Mouse (Mus musculus): ENCODE data around the gene Gabrg2.

Gene Gabrg2

GRCm38 (mm10) chr11:42000190-42001098 is at the start of gene Gabrg2:
Gene Gabrg2 (minus strand): TSS chr11:42000857.
- no peak for DNase-seq

GRCm38 (mm10) chr11:42048201-42048600 is 47.5 kb upstream of the Gabrg2 start:
- DNase-seq = no peak

DNA sequence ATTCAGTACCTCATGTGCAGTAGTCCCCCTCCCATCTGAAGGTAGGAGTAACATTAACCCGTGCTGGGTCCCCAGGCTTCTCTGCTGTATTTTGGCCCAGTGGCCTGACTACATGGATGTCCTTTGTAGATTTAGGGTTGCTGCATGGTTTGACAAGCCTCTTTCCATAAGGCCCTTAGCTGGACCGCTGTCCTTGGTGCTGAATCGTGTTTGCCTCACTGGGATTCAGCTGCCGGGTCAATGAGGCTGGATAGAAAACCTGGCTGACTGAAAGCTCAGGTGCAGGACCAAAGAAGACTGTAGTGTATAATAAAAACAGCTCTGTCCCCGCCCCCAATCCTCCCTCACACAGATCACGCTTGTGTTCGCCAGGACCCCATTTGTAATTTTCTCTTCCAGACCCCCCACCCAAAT is 1.2 kb downstream of the Gabrg2 start:
- DNase-seq = peak; percentile 88

- no peak for DNase-seq
Observed at GRCm38 (mm10) chr11:41980152-41980551, 20.5 kb downstream of the Gabrg2 start.

GRCm38 (mm10) chr11:41968595-41968994 is 32.1 kb downstream of the Gabrg2 start:
- no peak for DNase-seq

- no peak for DNase-seq
Observed at GRCm38 (mm10) chr11:41962706-41963105, 38.0 kb downstream of the Gabrg2 start.

DNA sequence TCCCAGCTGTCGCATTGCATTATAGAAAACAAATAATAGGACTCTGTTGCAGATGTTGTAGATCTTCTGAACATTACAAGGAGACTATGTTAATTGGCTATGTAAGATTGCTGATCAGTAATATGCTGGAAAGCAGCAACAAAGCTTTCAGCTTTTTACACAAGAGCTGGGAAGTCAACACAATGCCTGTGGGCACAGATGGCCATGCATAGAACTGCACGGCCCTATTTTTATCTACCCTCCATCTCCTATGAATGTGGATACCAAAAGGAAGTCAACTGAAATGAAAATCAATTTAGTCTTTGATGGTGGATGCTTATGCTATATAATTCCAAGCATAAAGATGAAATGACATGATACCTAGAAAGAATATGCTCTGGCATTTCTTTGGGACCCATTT is 47.1 kb downstream of the Gabrg2 start:
- DNase-seq = no peak

GRCm38 (mm10) chr11:41951898-41952297 is 48.8 kb downstream of the Gabrg2 start:
- DNase-seq = no peak

- DNase-seq = no peak
Observed at GRCm38 (mm10) chr11:41945471-41945870, 55.2 kb downstream of the Gabrg2 start.

GRCm38 (mm10) chr11:41937979-41938378 is 62.7 kb downstream of the Gabrg2 start:
- no peak for DNase-seq

GRCm38 (mm10) chr11:41918864-41919263 is 81.8 kb downstream of the Gabrg2 start:
- DNase-seq = no peak

DNA sequence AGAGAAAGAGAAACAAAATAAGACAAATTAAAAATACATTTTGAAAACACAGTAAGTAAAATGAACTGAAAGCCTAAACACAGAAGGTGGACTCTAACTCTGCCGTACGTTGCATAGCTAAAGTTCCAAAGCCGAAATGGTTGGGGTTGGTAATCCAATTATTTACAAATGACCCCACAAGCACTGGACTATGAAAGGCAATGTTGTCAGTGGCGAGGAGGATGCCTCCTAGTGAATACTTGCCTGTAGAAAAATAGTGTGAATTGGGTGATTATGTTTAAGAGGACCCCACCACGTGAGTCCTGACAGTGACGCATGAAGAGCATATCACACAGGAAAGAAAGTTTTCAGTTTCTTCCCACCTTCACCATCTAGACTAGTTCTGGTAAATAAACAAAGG is 86.6 kb downstream of the Gabrg2 start:
- no peak for DNase-seq

GRCm38 (mm10) chr11:41903661-41904060 is 97.0 kb downstream of the Gabrg2 start:
- no peak for DNase-seq
